7 mouse cellular contexts compared by ENCODE assay signal in the genomic region with DNA sequence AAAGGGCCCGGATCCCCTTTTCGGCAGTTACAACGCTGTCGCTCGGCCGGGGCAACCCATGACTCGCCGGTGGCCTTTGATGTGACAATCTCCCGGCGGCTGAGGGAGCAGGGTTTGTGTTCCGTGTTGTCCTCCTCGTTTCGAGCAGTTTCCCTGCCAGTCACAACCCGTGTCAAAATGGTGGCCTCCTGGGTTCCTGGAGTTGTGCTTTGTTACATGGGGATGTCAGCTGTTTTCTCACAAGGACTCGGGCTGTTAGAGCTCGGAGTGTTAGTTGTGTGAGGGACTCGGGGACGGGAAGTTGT. TPM values are rescaled to one million over a fixed set of nuclear protein-coding genes. Genes with fewer than 3 reads are reported as not detected.
A peak's percentile ranks its signal among the peaks of the same experiment; 100 is the strongest.
DNase-seq lines count a peak whose midpoint lies in the region; ATAC-seq and TF ChIP-seq lines count a peak whose summit lies in the region.

No protein-coding gene starts in this region.

- TF ChIP-seq POLR2A in spleen, adult 2 months (IDR thresholded peaks at IDR 0.05; ENCODE audit: low read depth, low read length), result no peak

- no peak for DNase-seq in spleen, adult 2 months (ENCODE audit: low read depth in 1 of 2, low spot score in 2 of 2)
- no peak for DNase-seq in spleen, postnatal 14 days (ENCODE audit: low spot score in 2 of 2)
- peak; percentile 47 for DNase-seq in thymus, postnatal 0 days (ENCODE audit: low spot score)
- no peak for DNase-seq in cerebellum, postnatal 4 days (ENCODE audit: low spot score in 2 of 2)

- peak overlapping the region; percentile 96 for H3K9ac ChIP-seq in forebrain, embryonic 12.5 days
- peak overlapping the region; percentile 100 for H3K9ac ChIP-seq in liver, embryonic 12.5 days

- no peak for ATAC-seq in forebrain, embryonic 12.5 days (ENCODE audit: low FRiP score)
- no peak for ATAC-seq in liver, embryonic 12.5 days
- ATAC-seq in inflammation-experienced regulatory T-cells, adult 6 months, result no peak

- peak overlapping the region; percentile 90 for H3K4me3 ChIP-seq in spleen, adult 2 months (ENCODE audit: extremely low read depth, insufficient read depth, insufficient read length)
- peak overlapping the region; percentile 96 for H3K4me3 ChIP-seq in forebrain, embryonic 12.5 days (replicated peaks)
- H3K4me3 ChIP-seq in liver, embryonic 12.5 days, result peak overlapping the region; percentile 100

- no peaks in the 10 kb centered on the region for H3K9me3 ChIP-seq in forebrain, embryonic 12.5 days
- H3K9me3 ChIP-seq in liver, embryonic 12.5 days (replicated peaks), result no peaks in the 10 kb centered on the region

- no peaks in the 10 kb centered on the region for H3K27me3 ChIP-seq in spleen, adult 2 months (ENCODE audit: control insufficient read depth, insufficient read depth, low read length)
- H3K27me3 ChIP-seq in forebrain, embryonic 12.5 days, result no peaks in the 10 kb centered on the region
- H3K27me3 ChIP-seq in liver, embryonic 12.5 days (replicated peaks), result peaks cover 9% of the 10 kb centered on the region

- TF ChIP-seq CTCF in spleen, adult 2 months (IDR thresholded peaks at IDR 0.05; ENCODE audit: extremely low read depth, insufficient read depth, insufficient read length, insufficient replicate concordance), result no peak

- peak overlapping the region; percentile 98 for H3K27ac ChIP-seq in spleen, adult 2 months (ENCODE audit: insufficient read depth, low read length)
- H3K27ac ChIP-seq in forebrain, embryonic 12.5 days, result peak overlapping the region; percentile 97
- H3K27ac ChIP-seq in liver, embryonic 12.5 days, result peak overlapping the region; percentile 99

- 1% methylated on average over 18 of the region's 18 CpGs for WGBS in spleen, adult 2 months
- 2% methylated on average over 18 of the region's 18 CpGs for WGBS in forebrain, embryonic 12.5 days
- WGBS in liver, embryonic 12.5 days (ENCODE audit: insufficient replicate concordance), result under 1% methylated on average over 18 of the region's 18 CpGs

- peaks cover 8% of the 10 kb centered on the region for H3K4me1 ChIP-seq in spleen, adult 2 months (ENCODE audit: control insufficient read depth, insufficient read depth, insufficient read length)
- peaks cover 28% of the 10 kb centered on the region for H3K4me1 ChIP-seq in forebrain, embryonic 12.5 days
- peaks cover 69% of the 10 kb centered on the region for H3K4me1 ChIP-seq in liver, embryonic 12.5 days

- peak overlapping the region; percentile 88 for H3K4me2 ChIP-seq in forebrain, embryonic 12.5 days
- peak overlapping the region; percentile 87 for H3K4me2 ChIP-seq in liver, embryonic 12.5 days

- peaks cover 28% of the 10 kb centered on the region for H3K36me3 ChIP-seq in spleen, adult 2 months (ENCODE audit: control insufficient read depth, insufficient read depth, low read length)
- peaks cover 49% of the 10 kb centered on the region for H3K36me3 ChIP-seq in forebrain, embryonic 12.5 days (replicated peaks)
- peaks cover 54% of the 10 kb centered on the region for H3K36me3 ChIP-seq in liver, embryonic 12.5 days

RNA-seq across cellular contexts. Expression of a gene that starts 1.2 kb away (rescaled TPM):
- 72.9 and 100 TPM in 2 replicates for polyA plus RNA-seq in spleen, adult 2 months (2012; rRNA removed)
- 734 and 738 TPM in 2 replicates for polyA plus RNA-seq in forebrain, embryonic 12.5 days (2016; fragmentation: Nextera tagmentation; extraction: Ambion mirVana)
- 664 and 670 TPM in 2 replicates for polyA plus RNA-seq in liver, embryonic 12.5 days (2016; fragmentation: Nextera tagmentation; extraction: Ambion mirVana)
- polyA plus RNA-seq in thymus, postnatal 0 days (2015; fragmentation: Nextera tagmentation; extraction: Ambion mirVana), result 660 and 662 TPM in 2 replicates
- polyA plus RNA-seq in inflammation-experienced regulatory T-cells, adult 6 months (2017; shearing (Covaris generic)), result 100 to 1,000 TPM in 2 of 3 experiments, 10 to 100 TPM in 1; 80.7 to 196 (median 189) TPM

RNA-seq across cellular contexts. Expression of a gene that starts 35.3 kb away (rescaled TPM):
- 19.8 and 21.4 TPM in 2 replicates for polyA plus RNA-seq in spleen, adult 2 months (2012; rRNA removed)
- 73.1 and 82.3 TPM in 2 replicates for polyA plus RNA-seq in forebrain, embryonic 12.5 days (2016; fragmentation: Nextera tagmentation; extraction: Ambion mirVana)
- polyA plus RNA-seq in liver, embryonic 12.5 days (2016; fragmentation: Nextera tagmentation; extraction: Ambion mirVana), result 32.9 and 35.2 TPM in 2 replicates
- polyA plus RNA-seq in thymus, postnatal 0 days (2015; fragmentation: Nextera tagmentation; extraction: Ambion mirVana), result 25.5 and 35.1 TPM in 2 replicates
- 10 to 100 TPM; 16.4 to 45.8 (median 41.1) TPM for polyA plus RNA-seq in inflammation-experienced regulatory T-cells, adult 6 months (2017; shearing (Covaris generic))

RNA-seq across cellular contexts. Expression of a gene that starts 53.4 kb away (rescaled TPM):
- 0.64 and 2.2 TPM in 2 replicates for polyA plus RNA-seq in spleen, adult 2 months (2012; rRNA removed)
- polyA plus RNA-seq in forebrain, embryonic 12.5 days (2016; fragmentation: Nextera tagmentation; extraction: Ambion mirVana), result 2.5 and 3.5 TPM in 2 replicates
- 1.8 and 2.4 TPM in 2 replicates for polyA plus RNA-seq in liver, embryonic 12.5 days (2016; fragmentation: Nextera tagmentation; extraction: Ambion mirVana)
- 20.6 and 21.1 TPM in 2 replicates for polyA plus RNA-seq in thymus, postnatal 0 days (2015; fragmentation: Nextera tagmentation; extraction: Ambion mirVana)
- polyA plus RNA-seq in inflammation-experienced regulatory T-cells, adult 6 months (2017; shearing (Covaris generic)), result not detected
